Mouse (Mus musculus) heart, postnatal 0 days (tissue): ENCODE data around the gene Zc2hc1c. TPM values are rescaled to one million over a fixed set of nuclear protein-coding genes. Genes with fewer than 3 reads are reported as not detected.

Experiments used
- ATAC-seq: fragments of 200-750 bp; cut with Nextera tagmentation; 2 replicates; pipeline ENCODE4 v1.8.0; 2017; ENCODE audit warnings: low read depth, moderate number of reproducible peaks, moderate library complexity; ENCODE audit not compliant: insufficient read depth
- DNase-seq: peaks from one replicate; pipeline ENCODE4 v3.0.0-alpha.2; 2016; ENCODE audit warnings: low spot score
- H3K27ac ChIP-seq: fragments of 300-500 bp; sonication (generic); 2 replicates; pipeline ENCODE4 v1.5.1; 2014; ENCODE audit warnings: low read depth, mild to moderate bottlenecking
- H3K27me3 ChIP-seq: fragments of 300-500 bp; sonication (generic); 2 replicates; pipeline ENCODE4 v1.6.1; 2014; ENCODE audit warnings: low read length, mixed read lengths; ENCODE audit not compliant: control insufficient read depth, insufficient read depth
- H3K36me3 ChIP-seq: fragments of 300-500 bp; sonication (generic); replicated peaks from 2 replicates; pipeline ENCODE4 v1.6.1; 2014; ENCODE audit warnings: low read length, mixed read lengths; ENCODE audit not compliant: control insufficient read depth, insufficient read depth
- H3K4me1 ChIP-seq: fragments of 300-500 bp; sonication (generic); 2 replicates; pipeline ENCODE4 v1.6.1; 2014; ENCODE audit warnings: antibody characterized with exemption; ENCODE audit not compliant: control insufficient read depth, insufficient read depth
- H3K4me2 ChIP-seq: fragments of 300-500 bp; sonication (generic); 2 replicates; pipeline ENCODE4 v1.6.1; 2014; ENCODE audit warnings: low read depth, mild to moderate bottlenecking, low read length, moderate library complexity
- H3K4me3 ChIP-seq: fragments of 300-500 bp; sonication (generic); 2 replicates; pipeline ENCODE4 v1.5.1; 2014; ENCODE audit warnings: low read depth, low read length
- H3K9ac ChIP-seq: fragments of 300-500 bp; sonication (generic); replicated peaks from 2 replicates; pipeline ENCODE4 v1.6.1; 2014; ENCODE audit warnings: low read depth, low read length, mixed read lengths
- H3K9me3 ChIP-seq: fragments of 300-500 bp; sonication (generic); replicated peaks from 2 replicates; pipeline ENCODE4 v1.6.1; 2016; ENCODE audit warnings: low read length; ENCODE audit not compliant: control insufficient read depth
- CTCF ChIP-seq: IDR thresholded peaks from 2 replicates; pipeline ENCODE4 v1.5.1; 2016; ENCODE audit warnings: antibody characterized with exemption, control low read depth, low read depth
- EP300 ChIP-seq: IDR thresholded peaks from 2 replicates; pipeline ENCODE4 v1.6.1; 2016; ENCODE audit warnings: antibody characterized with exemption, low read depth
- WGBS: fragments of 180-500 bp; shearing (Covaris S2); extraction: QIAGEN DNeasy Blood & Tissue Kit; methylation state at CpG from one replicate; pipeline ENCODE4 v1.1.7; 2014; 5-methylcytosine and 5-hydroxymethylcytosine counted together
- polyA plus RNA-seq: library from polyadenylated mRNA; unstranded; fragments of >200 nt; fragmentation: Nextera tagmentation; extraction: Ambion mirVana; gene quantifications from 2 replicates; pipeline ENCODE4 v1.2.1, GENCODE M21; 2015
- total RNA-seq: library from RNA; depleted of rRNA; stranded (reverse); fragments of >200 nt; gene quantifications from 2 replicates; pipeline ENCODE4 v1.2.3, GENCODE M21; 2014; ENCODE audit warnings: low replicate concordance

The Zc2hc1c gene
- total and polyA plus RNA-seq, 2 experiments from 2014 or later, result 0.80 to 1.1 TPM

GRCm38 (mm10) chr12:85339243-85339729 is 50.9 kb downstream of the Zc2hc1c start, which contains the start of gene Nek9:
Gene Nek9, minus strand, starts transcription at chr12:85339362.
- Histone ChIP-seq H3K4me3 (peak within 1 kb of the TSS; percentile 94), H3K27me3 (no peaks in the 10 kb centered on the region), H3K4me1 (peaks cover 19% of the 10 kb centered on the region), H3K4me2 (peak within 1 kb of the TSS; percentile 68), H3K27ac (peak within 1 kb of the TSS; percentile 92), H3K9me3 (no peaks in the 10 kb centered on the region), H3K9ac (peak within 1 kb of the TSS; percentile 95), H3K36me3 (peaks cover 39% of the 10 kb centered on the region)
- 0% methylated on average over 33 of the region's 36 CpGs for WGBS
- ATAC-seq (peak; percentile 83), DNase-seq (peak; percentile 88)
- TF ChIP-seq EP300 (peak; percentile 45; the same call in 1 of the 2 replicates), CTCF (no peak)

GRCm38 (mm10) chr12:85339947-85340346 is 51.6 kb downstream of the Zc2hc1c start:
- H3K4me1 ChIP-seq, result peaks cover 19% of the 10 kb centered on the region
- H3K27ac ChIP-seq, result peak overlapping the region; percentile 61
- H3K9ac ChIP-seq, result no peak overlapping the region
- no peaks in the 10 kb centered on the region for H3K9me3 ChIP-seq
- ATAC-seq (no peak), DNase-seq (no peak)
- TF ChIP-seq CTCF (no peak), EP300 (no peak)
- H3K4me2 ChIP-seq, result peak overlapping the region; percentile 68
- WGBS, result 40% methylated on average over 4 of the region's 4 CpGs
- H3K4me3 ChIP-seq, result peak overlapping the region; percentile 94
- no peaks in the 10 kb centered on the region for H3K27me3 ChIP-seq
- H3K36me3 ChIP-seq, result peaks cover 39% of the 10 kb centered on the region

- H3K4me1 ChIP-seq, result peaks cover 19% of the 10 kb centered on the region
- H3K36me3 ChIP-seq, result peaks cover 32% of the 10 kb centered on the region
- no peak overlapping the region for H3K4me2 ChIP-seq
- no peak overlapping the region for H3K27ac ChIP-seq
- H3K4me3 ChIP-seq, result no peak overlapping the region
- TF ChIP-seq EP300 (no peak), CTCF (peak; percentile 68)
- 27% methylated on average over 1 of the region's 1 CpGs for whole genome bisulfite sequencing
- DNase-seq (peak; percentile 76), ATAC-seq (no peak)
- H3K9me3 ChIP-seq, result no peaks in the 10 kb centered on the region
- H3K27me3 ChIP-seq, result no peaks in the 10 kb centered on the region
- no peak overlapping the region for H3K9ac ChIP-seq
Observed at GRCm38 (mm10) chr12:85341131-85341530, 52.7 kb downstream of the Zc2hc1c start.

- no peaks in the 10 kb centered on the region for H3K9me3 ChIP-seq
- no peak overlapping the region for H3K4me3 ChIP-seq
- peaks cover 19% of the 10 kb centered on the region for H3K4me1 ChIP-seq
- no peak overlapping the region for H3K4me2 ChIP-seq
- ATAC-seq (no peak), DNase-seq (no peak)
- H3K27me3 ChIP-seq, result no peaks in the 10 kb centered on the region
- TF ChIP-seq CTCF, result no peak
- no peak for TF ChIP-seq EP300
- H3K27ac ChIP-seq, result no peak overlapping the region
- peaks cover 27% of the 10 kb centered on the region for H3K36me3 ChIP-seq
- WGBS, result 71% methylated on average over 3 of the region's 4 CpGs
- H3K9ac ChIP-seq, result no peak overlapping the region
Observed at GRCm38 (mm10) chr12:85342310-85342709, 53.9 kb downstream of the Zc2hc1c start.

- 66% methylated on average over 7 of the region's 7 CpGs for WGBS
- Histone ChIP-seq H3K27ac (no peak overlapping the region), H3K4me1 (peaks cover 8% of the 10 kb centered on the region; the same call in 1 of the 2 replicates), H3K9me3 (no peaks in the 10 kb centered on the region), H3K4me2 (no peak overlapping the region), H3K36me3 (peaks cover 40% of the 10 kb centered on the region), H3K4me3 (no peak overlapping the region), H3K9ac (no peak overlapping the region), H3K27me3 (no peaks in the 10 kb centered on the region)
- TF ChIP-seq CTCF, result no peak
- no peak for TF ChIP-seq EP300
- no peak for DNase-seq
- ATAC-seq, result no peak
Observed at GRCm38 (mm10) chr12:85344252-85344651, 55.9 kb downstream of the Zc2hc1c start.

GRCm38 (mm10) chr12:85345559-85345958 is 57.2 kb downstream of the Zc2hc1c start:
- H3K4me2 ChIP-seq, result no peak overlapping the region
- no peak overlapping the region for H3K9ac ChIP-seq
- H3K36me3 ChIP-seq, result peaks cover 45% of the 10 kb centered on the region
- DNase-seq (no peak), ATAC-seq (no peak)
- H3K4me3 ChIP-seq, result no peak overlapping the region
- no peaks in the 10 kb centered on the region for H3K27me3 ChIP-seq
- 93% methylated on average over 6 of the region's 6 CpGs for WGBS
- TF ChIP-seq CTCF (no peak), EP300 (no peak)
- H3K9me3 ChIP-seq, result no peaks in the 10 kb centered on the region
- no peak overlapping the region for H3K27ac ChIP-seq
- H3K4me1 ChIP-seq, result no peaks in the 10 kb centered on the region
